Mouse (Mus musculus): Measurements from ENCODE around the gene 5031439G07Rik. TPM values are rescaled to one million over a fixed set of nuclear protein-coding genes. Genes with fewer than 3 reads are reported as not detected.
A peak's percentile ranks its signal among the peaks of the same experiment; 100 is the strongest.

Gene 5031439G07Rik
- polyA plus RNA-seq, 1 experiment from 2014 or later: 4.3 TPM

GRCm38 (mm10) chr15:85011895-85012661 lies 23.7 kb upstream of the 5031439G07Rik start:
- TF ChIP-seq CTCF (IDR thresholded peaks at IDR 0.05) (no peak), EP300 (IDR thresholded peaks at IDR 0.05) (peak; percentile 16; the same call in 1 of the 2 replicates)
- Histone ChIP-seq H3K4me3 (ENCODE audit: low read depth, low read length) (no peak overlapping the region), H3K27me3 (replicated peaks; ENCODE audit: insufficient read depth, low read length) (no peaks in the 10 kb centered on the region), H3K27ac (ENCODE audit: low read length) (peak overlapping the region; percentile 65), H3K36me3 (ENCODE audit: insufficient read depth, low read length) (no peaks in the 10 kb centered on the region), H3K9ac (replicated peaks; ENCODE audit: low read depth) (no peak overlapping the region), H3K4me1 (ENCODE audit: insufficient read depth, low read depth, low read length) (no peaks in the 10 kb centered on the region), H3K9me3 (ENCODE audit: low read length) (no peaks in the 10 kb centered on the region), H3K4me2 (replicated peaks; ENCODE audit: low read depth, low read length) (peak overlapping the region; percentile 34)
- 14% methylated on average over 19 of the region's 19 CpGs for WGBS
- ATAC-seq (peak; percentile 64), DNase-seq (ENCODE audit: low spot score) (peak; percentile 65)

GRCm38 (mm10) chr15:85009666-85010065 lies 21.3 kb upstream of the 5031439G07Rik start:
- Histone ChIP-seq H3K27me3 (replicated peaks; ENCODE audit: insufficient read depth, low read length) (no peaks in the 10 kb centered on the region), H3K4me1 (ENCODE audit: insufficient read depth, low read depth, low read length) (no peaks in the 10 kb centered on the region), H3K9ac (replicated peaks; ENCODE audit: low read depth) (no peak overlapping the region), H3K27ac (ENCODE audit: low read length) (no peak overlapping the region), H3K9me3 (ENCODE audit: low read length) (no peaks in the 10 kb centered on the region), H3K4me2 (replicated peaks; ENCODE audit: low read depth, low read length) (no peak overlapping the region), H3K4me3 (ENCODE audit: low read depth, low read length) (no peak overlapping the region), H3K36me3 (ENCODE audit: insufficient read depth, low read length) (no peaks in the 10 kb centered on the region)
- TF ChIP-seq EP300 (IDR thresholded peaks at IDR 0.05) (no peak), CTCF (IDR thresholded peaks at IDR 0.05) (no peak)
- DNase-seq (ENCODE audit: low spot score) (no peak), ATAC-seq (no peak)
- WGBS: 82% methylated on average over 8 of the region's 8 CpGs

GRCm38 (mm10) chr15:85000984-85001982 lies 12.9 kb upstream of the 5031439G07Rik start:
- WGBS: 19% methylated on average over 29 of the region's 29 CpGs
- H3K9me3 ChIP-seq (ENCODE audit: low read length): no peaks in the 10 kb centered on the region
- DNase-seq (ENCODE audit: low spot score) (peak; percentile 87), ATAC-seq (peak; percentile 83)
- no peak overlapping the region for H3K27ac ChIP-seq (ENCODE audit: low read length)
- no peaks in the 10 kb centered on the region for H3K36me3 ChIP-seq (ENCODE audit: insufficient read depth, low read length)
- H3K9ac ChIP-seq (replicated peaks; ENCODE audit: low read depth): no peak overlapping the region
- H3K4me3 ChIP-seq (ENCODE audit: low read depth, low read length): no peak overlapping the region
- TF ChIP-seq EP300 (IDR thresholded peaks at IDR 0.05): no peak
- peak; percentile 97 for TF ChIP-seq CTCF (IDR thresholded peaks at IDR 0.05)
- H3K4me2 ChIP-seq (replicated peaks; ENCODE audit: low read depth, low read length): no peak overlapping the region
- H3K27me3 ChIP-seq (replicated peaks; ENCODE audit: insufficient read depth, low read length): no peaks in the 10 kb centered on the region
- no peaks in the 10 kb centered on the region for H3K4me1 ChIP-seq (ENCODE audit: insufficient read depth, low read depth, low read length)

GRCm38 (mm10) chr15:84999911-85000310 lies 11.6 kb upstream of the 5031439G07Rik start:
- ATAC-seq (no peak), DNase-seq (ENCODE audit: low spot score) (no peak)
- Histone ChIP-seq H3K9me3 (ENCODE audit: low read length) (no peaks in the 10 kb centered on the region), H3K4me1 (ENCODE audit: insufficient read depth, low read depth, low read length) (no peaks in the 10 kb centered on the region), H3K4me2 (replicated peaks; ENCODE audit: low read depth, low read length) (no peak overlapping the region), H3K27ac (ENCODE audit: low read length) (no peak overlapping the region), H3K36me3 (ENCODE audit: insufficient read depth, low read length) (no peaks in the 10 kb centered on the region), H3K4me3 (ENCODE audit: low read depth, low read length) (no peak overlapping the region), H3K9ac (replicated peaks; ENCODE audit: low read depth) (no peak overlapping the region), H3K27me3 (replicated peaks; ENCODE audit: insufficient read depth, low read length) (no peaks in the 10 kb centered on the region)
- TF ChIP-seq EP300 (IDR thresholded peaks at IDR 0.05) (no peak), CTCF (IDR thresholded peaks at IDR 0.05) (no peak)
- WGBS: 70% methylated on average over 7 of the region's 7 CpGs

GRCm38 (mm10) chr15:84997768-84998454 lies 9.6 kb upstream of the 5031439G07Rik start:
- Histone ChIP-seq H3K4me3 (ENCODE audit: low read depth, low read length) (no peak overlapping the region), H3K4me1 (ENCODE audit: insufficient read depth, low read depth, low read length) (no peaks in the 10 kb centered on the region), H3K9ac (replicated peaks; ENCODE audit: low read depth) (no peak overlapping the region), H3K4me2 (replicated peaks; ENCODE audit: low read depth, low read length) (no peak overlapping the region), H3K9me3 (ENCODE audit: low read length) (no peaks in the 10 kb centered on the region), H3K27me3 (replicated peaks; ENCODE audit: insufficient read depth, low read length) (no peaks in the 10 kb centered on the region), H3K36me3 (ENCODE audit: insufficient read depth, low read length) (no peaks in the 10 kb centered on the region), H3K27ac (ENCODE audit: low read length) (no peak overlapping the region)
- 55% methylated on average over 14 of the region's 14 CpGs for WGBS
- TF ChIP-seq EP300 (IDR thresholded peaks at IDR 0.05) (no peak), CTCF (IDR thresholded peaks at IDR 0.05) (no peak)
- ATAC-seq (no peak), DNase-seq (ENCODE audit: low spot score) (no peak)
